8 mouse cellular contexts compared by ENCODE assay signal in genomic region chr2:38591751-38592459, GRCm38 (mm10). TPM values are rescaled to one million over a fixed set of nuclear protein-coding genes. Genes with fewer than 3 reads are reported as not detected.
DNase-seq lines count a peak whose midpoint lies in the region; ATAC-seq and TF ChIP-seq lines count a peak whose summit lies in the region.

No protein-coding gene starts in this region.

- H3K27me3 ChIP-seq in liver, postnatal 0 days (ENCODE audit: insufficient read depth, low read length), result no peaks in the 10 kb centered on the region
- no peaks in the 10 kb centered on the region for H3K27me3 ChIP-seq in liver, embryonic 11.5 days (replicated peaks; ENCODE audit: control insufficient read depth, insufficient read depth, low read length)
- H3K27me3 ChIP-seq in hindbrain, embryonic 14.5 days (ENCODE audit: control insufficient read depth, insufficient read depth, low read length), result no peaks in the 10 kb centered on the region
- no peaks in the 10 kb centered on the region for H3K27me3 ChIP-seq in small intestine, adult 2 months (ENCODE audit: control insufficient read depth, insufficient read depth, low read length)

- H3K4me1 ChIP-seq in liver, postnatal 0 days (ENCODE audit: insufficient read depth), result no peaks in the 10 kb centered on the region; the same call in 1 of the 2 replicates
- 0 out of 2 replicates have a peak, but pooled peaks cover 6% of the 10 kb centered on the region for H3K4me1 ChIP-seq in liver, embryonic 11.5 days (replicated peaks; ENCODE audit: control insufficient read depth, insufficient read depth, low read length)
- peaks cover 27% of the 10 kb centered on the region; the same call in 1 of the 2 replicates for H3K4me1 ChIP-seq in hindbrain, embryonic 14.5 days (replicated peaks; ENCODE audit: control insufficient read depth, insufficient read depth, low read length)
- peaks cover 2% of the 10 kb centered on the region; the same call in 1 of the 2 replicates for H3K4me1 ChIP-seq in small intestine, adult 2 months (ENCODE audit: control insufficient read depth, insufficient read depth, insufficient read length, low read length)

- no peaks in the 10 kb centered on the region for H3K9me3 ChIP-seq in liver, postnatal 0 days (ENCODE audit: low read length)
- no peaks in the 10 kb centered on the region for H3K9me3 ChIP-seq in liver, embryonic 11.5 days (ENCODE audit: control insufficient read depth, low read length)
- no peaks in the 10 kb centered on the region for H3K9me3 ChIP-seq in hindbrain, embryonic 14.5 days (ENCODE audit: control insufficient read depth, low read length)

- H3K27ac ChIP-seq in liver, postnatal 0 days (ENCODE audit: low read depth), result no peak overlapping the region
- no peak overlapping the region for H3K27ac ChIP-seq in liver, embryonic 11.5 days (ENCODE audit: low read depth, low read length)
- no peak overlapping the region; the same call in 1 of the 2 replicates for H3K27ac ChIP-seq in hindbrain, embryonic 14.5 days
- H3K27ac ChIP-seq in small intestine, adult 2 months (ENCODE audit: insufficient read depth, low read depth, low read length), result no peak overlapping the region

- no peak for TF ChIP-seq EP300 in liver, postnatal 0 days (IDR thresholded peaks at IDR 0.05; ENCODE audit: low read depth)

- H3K4me2 ChIP-seq in liver, postnatal 0 days (ENCODE audit: low read depth, low read length), result no peak overlapping the region
- H3K4me2 ChIP-seq in liver, embryonic 11.5 days, result no peak overlapping the region
- H3K4me2 ChIP-seq in hindbrain, embryonic 14.5 days (replicated peaks), result no peak overlapping the region

- H3K36me3 ChIP-seq in liver, postnatal 0 days (replicated peaks; ENCODE audit: insufficient read depth, low read length), result peaks cover 36% of the 10 kb centered on the region
- H3K36me3 ChIP-seq in liver, embryonic 11.5 days (ENCODE audit: control insufficient read depth, insufficient read depth, low read length), result peaks cover 22% of the 10 kb centered on the region; the same call in 1 of the 2 replicates
- H3K36me3 ChIP-seq in hindbrain, embryonic 14.5 days (replicated peaks; ENCODE audit: control insufficient read depth, insufficient read depth), result peaks cover 30% of the 10 kb centered on the region
- H3K36me3 ChIP-seq in small intestine, adult 2 months (ENCODE audit: control insufficient read depth, insufficient read depth, low read length), result peaks cover 26% of the 10 kb centered on the region

- peak; percentile 36 for DNase-seq in adrenal gland, postnatal 14 days
- no peak for DNase-seq in adrenal gland, adult 18-20 months (ENCODE audit: low spot score in 2 of 2)
- no peak for DNase-seq in liver, postnatal 0 days
- no peak for DNase-seq in liver, embryonic 11.5 days (ENCODE audit: low spot score)
- DNase-seq in cerebellum, adult 9-10 months, result peak; percentile 70
- DNase-seq in hindbrain, embryonic 14.5 days (ENCODE audit: low spot score), result peak; percentile 65
- DNase-seq in thymus, postnatal 0 days (ENCODE audit: low spot score), result no peak

- ATAC-seq in liver, postnatal 0 days, result peak; percentile 54; the same call in 1 of the 2 replicates
- ATAC-seq in liver, embryonic 11.5 days (replicated peaks; ENCODE audit: low FRiP score), result no peak
- ATAC-seq in hindbrain, embryonic 14.5 days (ENCODE audit: low FRiP score), result peak; percentile 70; the same call in 1 of the 2 replicates

- 66% methylated on average over 6 of the region's 6 CpGs for whole genome bisulfite sequencing in liver, postnatal 0 days (ENCODE audit: insufficient replicate concordance)
- WGBS in liver, embryonic 11.5 days, result 75% methylated on average over 6 of the region's 6 CpGs
- 55% methylated on average over 6 of the region's 6 CpGs for WGBS in hindbrain, embryonic 14.5 days
- WGBS in small intestine, adult 2 months, result 34% methylated on average over 6 of the region's 6 CpGs

- no peak overlapping the region for H3K4me3 ChIP-seq in liver, postnatal 0 days (ENCODE audit: low read depth, low read length)
- no peak overlapping the region for H3K4me3 ChIP-seq in liver, embryonic 11.5 days (ENCODE audit: low read depth, low read length)
- no peak overlapping the region for H3K4me3 ChIP-seq in hindbrain, embryonic 14.5 days (replicated peaks; ENCODE audit: low read length)
- no peak overlapping the region for H3K4me3 ChIP-seq in small intestine, adult 2 months (ENCODE audit: low read depth, low read length)

- peak; percentile 60 for TF ChIP-seq CTCF in liver, postnatal 0 days (IDR thresholded peaks at IDR 0.05; ENCODE audit: low read depth)
- peak; percentile 30; the same call in 1 of the 2 replicates for TF ChIP-seq CTCF in small intestine, adult 2 months (IDR thresholded peaks at IDR 0.05; ENCODE audit: extremely low read depth, insufficient read length, insufficient replicate concordance, low read depth, low read length)

- H3K9ac ChIP-seq in liver, postnatal 0 days (replicated peaks), result no peak overlapping the region
- H3K9ac ChIP-seq in liver, embryonic 11.5 days (ENCODE audit: low read depth, low read length), result no peak overlapping the region
- H3K9ac ChIP-seq in hindbrain, embryonic 14.5 days, result peak overlapping the region; percentile 35; the same call in 1 of the 2 replicates

- TF ChIP-seq POLR2A in small intestine, adult 2 months (IDR thresholded peaks at IDR 0.05; ENCODE audit: low read depth, low read length), result no peak

RNA-seq across cellular contexts. Expression of gene Psmb7, which starts 52.0 kb away (rescaled TPM):
- total RNA-seq in adrenal gland, postnatal 14 days (2021), result 261 and 270 TPM in 2 replicates
- total RNA-seq in adrenal gland, adult 18-20 months (2021), result 100 to 1,000 TPM; 278 to 331 TPM
- 112 and 120 TPM in 2 replicates for polyA plus RNA-seq in liver, postnatal 0 days (2015; fragmentation: Nextera tagmentation; extraction: Ambion mirVana)
- 271 and 282 TPM in 2 replicates for polyA plus RNA-seq in liver, embryonic 11.5 days (2014; fragmentation: Nextera tagmentation; extraction: Ambion mirVana)
- 291 and 305 TPM in 2 replicates for polyA plus RNA-seq in hindbrain, embryonic 14.5 days (2014; fragmentation: Nextera tagmentation; extraction: Ambion mirVana)
- 15.4 and 28.4 TPM in 2 replicates for polyA plus RNA-seq in small intestine, adult 2 months (2012; rRNA removed)
- 272 and 279 TPM in 2 replicates for polyA plus RNA-seq in thymus, postnatal 0 days (2015; fragmentation: Nextera tagmentation; extraction: Ambion mirVana)

Comparison
In these comparisons a context has a peak if more than half of its experiments do, and no peak if none do; other contexts are left out.
1. DNase-seq: peak in adrenal gland, postnatal 14 days (single experiment), cerebellum, adult 9-10 months (single experiment) and hindbrain, embryonic 14.5 days (single experiment); none in adrenal gland, adult 18-20 months (0 of 2), liver, postnatal 0 days (single experiment), liver, embryonic 11.5 days (single experiment) and thymus, postnatal 0 days (single experiment).